Mouse (Mus musculus) myocyte (in vitro differentiated cells): ENCODE results near the gene Mink1. TPM values are rescaled to one million over a fixed set of nuclear protein-coding genes. Genes with fewer than 3 reads are reported as not detected.

Experiments
- H3K27me3 ChIP-seq: one replicate; pipeline ENCODE4 v1.6.1; 2011; ENCODE audit not compliant: control insufficient read depth, insufficient read depth, insufficient read length
- H3K36me3 ChIP-seq: one replicate; pipeline ENCODE4 v1.6.1; 2011; ENCODE audit not compliant: control insufficient read depth, insufficient read depth
- H3K4me2 ChIP-seq: one replicate; pipeline ENCODE4 v1.6.1; 2011; ENCODE audit warnings: low read depth, control low read depth
- H3K4me3 ChIP-seq: one replicate; pipeline ENCODE4 v1.5.1; 2011; ENCODE audit warnings: mild to moderate bottlenecking, control low read depth, moderate library complexity
- H3K79me2 ChIP-seq: one replicate; pipeline ENCODE4 v1.6.1; 2011; ENCODE audit not compliant: control insufficient read depth, insufficient read depth
- H3ac ChIP-seq: one replicate; pipeline ENCODE4 v1.6.1; 2011; ENCODE audit not compliant: control insufficient read depth, insufficient read length
- CEBPB ChIP-seq: IDR thresholded peaks from 2 replicates; pipeline ENCODE4 v1.6.1; 2011; ENCODE audit warnings: mild to moderate bottlenecking, moderate library complexity; ENCODE audit not compliant: poor library complexity, insufficient read depth, severe bottlenecking
- E2F4 ChIP-seq: IDR thresholded peaks from one replicate; pipeline ENCODE4 v1.6.1; 2011; ENCODE audit warnings: mild to moderate bottlenecking, control low read depth, moderate library complexity; ENCODE audit not compliant: insufficient read depth
- MAX ChIP-seq: IDR thresholded peaks from one replicate; pipeline ENCODE4 v1.6.1; 2011; ENCODE audit warnings: low read depth, mild to moderate bottlenecking, control low read depth
- MYOD1 ChIP-seq, 3 experiments: IDR thresholded peaks; one replicate each; pipeline ENCODE4 v1.6.1; 2011; ENCODE audit warnings: control low read depth in 2 of 3, low read depth in 2 of 3, mild to moderate bottlenecking in 2 of 3, moderate library complexity in 1 of 3; ENCODE audit not compliant: insufficient read length in 2 of 3, control insufficient read depth in 1 of 3
- MYOG ChIP-seq, 3 experiments: IDR thresholded peaks; one replicate each; pipeline ENCODE4 v1.6.1; 2011; ENCODE audit warnings: control low read depth in 2 of 3, low read depth in 2 of 3, mild to moderate bottlenecking in 2 of 3; ENCODE audit not compliant: insufficient read length in 2 of 3, control insufficient read depth in 1 of 3, insufficient read depth in 1 of 3
- POLR2A ChIP-seq: IDR thresholded peaks from one replicate; pipeline ENCODE4 v1.6.1; 2011; ENCODE audit warnings: low read depth, mild to moderate bottlenecking, control low read depth, moderate library complexity; ENCODE audit not compliant: insufficient read length
- POLR2AphosphoS2 ChIP-seq: IDR thresholded peaks from one replicate; pipeline ENCODE4 v1.6.1; 2011; ENCODE audit warnings: low read depth, control low read depth; ENCODE audit not compliant: insufficient read length
- REST ChIP-seq: IDR thresholded peaks from one replicate; pipeline ENCODE4 v1.6.1; 2011; ENCODE audit warnings: mild to moderate bottlenecking, control low read depth, moderate library complexity; ENCODE audit not compliant: insufficient read depth, insufficient read length
- SRF ChIP-seq: IDR thresholded peaks from one replicate; pipeline ENCODE4 v1.6.1; 2011; ENCODE audit warnings: low read depth; ENCODE audit not compliant: control insufficient read depth, insufficient read length
- TCF12 ChIP-seq: IDR thresholded peaks from one replicate; pipeline ENCODE4 v1.6.1; 2011; ENCODE audit warnings: mild to moderate bottlenecking, control low read depth; ENCODE audit not compliant: poor library complexity, insufficient read depth, severe bottlenecking
- TCF3 ChIP-seq: IDR thresholded peaks from one replicate; pipeline ENCODE4 v1.6.1; 2011; ENCODE audit warnings: low read depth, control low read depth; ENCODE audit not compliant: insufficient read length
- USF1 ChIP-seq: IDR thresholded peaks from one replicate; pipeline ENCODE4 v1.6.1; 2011; ENCODE audit warnings: low read depth, mild to moderate bottlenecking, control low read depth, moderate library complexity
- polyA plus RNA-seq: library from polyadenylated mRNA; unstranded; fragments of >200 nt; fragmentation: generic; extraction: Trizol; gene quantifications from one replicate; pipeline ENCODE4 v1.2.1, GENCODE M21; 2012; ENCODE audit warnings: missing spikeins

The Mink1 gene
- polyA plus RNA-seq, 1 experiment: 34.4 TPM

- Histone ChIP-seq H3K4me2 (peak overlapping the region; percentile 97), H3K36me3 (peaks cover 24% of the 10 kb centered on the region), H3K27me3 (no peaks in the 10 kb centered on the region), H3K4me3 (peak overlapping the region; percentile 94), H3ac (peak overlapping the region; percentile 88), H3K79me2 (peaks cover 74% of the 10 kb centered on the region)
- TF ChIP-seq MYOG (IDR thresholded peaks at IDR 0.05; ENCODE audit: control insufficient read depth in 1 of 3, insufficient read depth in 1 of 3, insufficient read length in 2 of 3, low read depth in 2 of 3): no peak
- TF ChIP-seq E2F4: peak; percentile 16
- TF ChIP-seq REST: no peak
- TF ChIP-seq CEBPB: no peak
- TF ChIP-seq SRF: no peak
- no peak for TF ChIP-seq TCF12
- TF ChIP-seq TCF3: no peak
- TF ChIP-seq MYOD1 (IDR thresholded peaks at IDR 0.05; ENCODE audit: control insufficient read depth in 1 of 3, insufficient read length in 2 of 3, low read depth in 2 of 3): peak in 1 of 3 experiments; percentile 11
- peak; percentile 79 for TF ChIP-seq POLR2AphosphoS2
- no peak for TF ChIP-seq MAX
- peak; percentile 80 for TF ChIP-seq POLR2A
- no peak for TF ChIP-seq USF1
Measured at GRCm38 (mm10) chr11:70654923-70655570, 92.4 kb downstream of the Mink1 start.

- Histone ChIP-seq H3K36me3 (peaks cover 24% of the 10 kb centered on the region), H3K27me3 (no peaks in the 10 kb centered on the region), H3ac (peak overlapping the region; percentile 88), H3K4me2 (peak overlapping the region; percentile 97), H3K79me2 (peaks cover 74% of the 10 kb centered on the region), H3K4me3 (peak overlapping the region; percentile 94)
- TF ChIP-seq TCF3 (no peak), USF1 (peak; percentile 36), POLR2A (peak; percentile 55), REST (no peak), TCF12 (peak; percentile 45), MYOG (IDR thresholded peaks at IDR 0.05; ENCODE audit: control insufficient read depth in 1 of 3, insufficient read depth in 1 of 3, insufficient read length in 2 of 3, low read depth in 2 of 3) (peak in 2 of 3 experiments; percentile 92 to 95), E2F4 (no peak), MAX (peak; percentile 69), CEBPB (no peak), MYOD1 (IDR thresholded peaks at IDR 0.05; ENCODE audit: control insufficient read depth in 1 of 3, insufficient read length in 2 of 3, low read depth in 2 of 3) (peak in 2 of 3 experiments; percentile 93 to 97), SRF (no peak), POLR2AphosphoS2 (peak; percentile 42)
Measured at GRCm38 (mm10) chr11:70655571-70656455, 93.1 kb downstream of the Mink1 start.

GRCm38 (mm10) chr11:70656456-70656927 is 93.8 kb downstream of the Mink1 start:
- no peak for TF ChIP-seq REST
- TF ChIP-seq MYOG (IDR thresholded peaks at IDR 0.05; ENCODE audit: control insufficient read depth in 1 of 3, insufficient read depth in 1 of 3, insufficient read length in 2 of 3, low read depth in 2 of 3): peak in 1 of 3 experiments; percentile 43
- TF ChIP-seq MYOD1 (IDR thresholded peaks at IDR 0.05; ENCODE audit: control insufficient read depth in 1 of 3, insufficient read length in 2 of 3, low read depth in 2 of 3): peak in 1 of 3 experiments; percentile 55
- no peak for TF ChIP-seq SRF
- no peak for TF ChIP-seq TCF12
- peak; percentile 26 for TF ChIP-seq POLR2AphosphoS2
- peak; percentile 44 for TF ChIP-seq POLR2A
- TF ChIP-seq TCF3: no peak
- TF ChIP-seq E2F4: no peak
- no peak for TF ChIP-seq MAX
- TF ChIP-seq USF1: no peak
- TF ChIP-seq CEBPB: no peak
- H3K36me3 ChIP-seq: peaks cover 18% of the 10 kb centered on the region
- peaks cover 68% of the 10 kb centered on the region for H3K79me2 ChIP-seq
- H3K4me2 ChIP-seq: peak overlapping the region; percentile 97
- H3K27me3 ChIP-seq: no peaks in the 10 kb centered on the region
- peak overlapping the region; percentile 94 for H3K4me3 ChIP-seq
- peak overlapping the region; percentile 88 for H3ac ChIP-seq

GRCm38 (mm10) chr11:70656964-70657363 is 94.3 kb downstream of the Mink1 start, which contains the start of gene Eno3:
Eno3 (plus strand) TSS chr11:70657202.
- TF ChIP-seq CEBPB (no peak), SRF (no peak), POLR2A (peak; percentile 71), USF1 (no peak), TCF12 (no peak), MYOG (IDR thresholded peaks at IDR 0.05; ENCODE audit: control insufficient read depth in 1 of 3, insufficient read depth in 1 of 3, insufficient read length in 2 of 3, low read depth in 2 of 3) (peak in 1 of 3 experiments; percentile 40), MAX (no peak), POLR2AphosphoS2 (peak; percentile 80), MYOD1 (IDR thresholded peaks at IDR 0.05; ENCODE audit: control insufficient read depth in 1 of 3, insufficient read length in 2 of 3, low read depth in 2 of 3) (peak in 1 of 3 experiments; percentile 43), E2F4 (no peak), TCF3 (no peak), REST (no peak)
- Histone ChIP-seq H3K36me3 (peaks cover 22% of the 10 kb centered on the region), H3ac (peak within 1 kb of the TSS; percentile 88), H3K4me3 (peak within 1 kb of the TSS; percentile 94), H3K27me3 (no peaks in the 10 kb centered on the region), H3K4me2 (peak within 1 kb of the TSS; percentile 97), H3K79me2 (peaks cover 63% of the 10 kb centered on the region)
